Mouse (Mus musculus): Measurements from ENCODE around the gene Ptges2. TPM values are rescaled to one million over a fixed set of nuclear protein-coding genes. Genes with fewer than 3 reads are reported as not detected.
A peak's percentile ranks its signal among the peaks of the same experiment; 100 is the strongest.

The Ptges2 gene
- polyA plus RNA-seq, 1 experiment, result 10.0 TPM

DNA sequence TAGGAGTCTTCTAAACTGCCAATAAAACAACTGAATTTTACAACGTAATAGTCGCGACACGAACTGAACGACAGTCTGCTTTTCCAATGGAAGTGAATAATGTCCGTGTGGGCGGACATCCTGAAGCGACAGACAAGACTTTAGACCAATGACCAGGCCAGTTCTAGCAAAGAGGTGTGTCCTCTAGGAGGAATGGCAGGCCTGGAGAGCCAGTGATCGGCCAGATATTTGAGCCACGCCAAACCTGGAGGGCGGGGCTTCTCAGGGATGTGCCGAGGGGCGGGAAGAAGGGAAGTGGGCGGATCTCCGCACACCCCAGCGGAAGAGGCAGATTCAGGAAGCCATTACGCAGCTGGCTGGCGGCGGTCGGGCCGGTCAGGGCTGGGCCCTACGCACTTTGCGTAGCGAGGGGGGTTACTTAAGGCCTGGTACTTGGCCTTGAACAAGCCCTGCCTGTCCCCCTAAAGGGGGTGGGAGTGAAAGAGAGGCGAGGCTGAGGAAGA, 56.2 kb downstream of the Ptges2 start:
- DNase-seq (ENCODE audit: low read depth in 1 of 2, low spot score in 2 of 2), result peak; percentile 96 to 99
- peak overlapping the region; percentile 56 for H3K4me3 ChIP-seq (ENCODE audit: extremely low read depth, insufficient read depth, insufficient read length)
- H3K36me3 ChIP-seq (ENCODE audit: control insufficient read depth, insufficient read depth, low read length), result peaks cover 7% of the 10 kb centered on the region
- under 1% methylated on average over 25 of the region's 25 CpGs for WGBS
- peak overlapping the region; percentile 89 for H3K27ac ChIP-seq (ENCODE audit: insufficient read depth, low read length)
- no peaks in the 10 kb centered on the region for H3K27me3 ChIP-seq (ENCODE audit: control insufficient read depth, insufficient read depth, low read length)
- H3K4me1 ChIP-seq (ENCODE audit: control insufficient read depth, insufficient read depth, insufficient read length), result peaks cover 17% of the 10 kb centered on the region
- peak; percentile 27 for TF ChIP-seq POLR2A (IDR thresholded peaks at IDR 0.05; ENCODE audit: low read depth, low read length)
- no peak for TF ChIP-seq CTCF (IDR thresholded peaks at IDR 0.05; ENCODE audit: extremely low read depth, insufficient read depth, insufficient read length, insufficient replicate concordance)

DNA sequence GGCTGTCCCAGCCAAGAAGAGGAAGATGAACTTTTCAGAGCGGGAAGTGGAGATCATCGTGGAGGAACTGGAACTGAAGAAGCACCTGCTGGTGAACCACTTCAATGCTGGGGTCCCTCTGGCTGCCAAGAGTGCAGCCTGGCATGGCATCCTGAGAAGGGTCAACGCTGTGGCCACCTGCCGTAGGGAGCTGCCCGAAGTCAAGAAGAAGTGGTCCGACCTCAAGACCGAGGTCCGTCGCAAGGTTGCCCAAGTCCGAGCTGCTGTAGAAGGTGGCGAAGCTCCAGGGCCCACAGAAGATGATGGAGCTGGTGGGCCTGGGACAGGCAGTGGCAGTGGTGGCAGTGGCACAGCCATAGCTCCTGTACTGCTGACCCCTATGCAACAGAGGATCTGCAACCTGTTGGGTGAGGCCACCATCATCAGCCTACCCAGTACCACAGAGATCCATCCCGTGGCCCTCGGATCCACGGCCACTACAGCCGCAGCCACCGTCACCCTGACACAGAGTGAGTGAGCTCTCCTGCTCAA, 56.8 kb downstream of the Ptges2 start:
- peaks cover 7% of the 10 kb centered on the region for H3K36me3 ChIP-seq (ENCODE audit: control insufficient read depth, insufficient read depth, low read length)
- peak in 1 of 2 experiments; percentile 13 for DNase-seq (ENCODE audit: low read depth in 1 of 2, low spot score in 2 of 2)
- peaks cover 13% of the 10 kb centered on the region for H3K4me1 ChIP-seq (ENCODE audit: control insufficient read depth, insufficient read depth, insufficient read length)
- WGBS, result 80% methylated on average over 16 of the region's 16 CpGs
- H3K27ac ChIP-seq (ENCODE audit: insufficient read depth, low read length), result peak overlapping the region; percentile 89
- peak overlapping the region; percentile 56; the same call in 1 of the 2 replicates for H3K4me3 ChIP-seq (ENCODE audit: extremely low read depth, insufficient read depth, insufficient read length)
- TF ChIP-seq CTCF (IDR thresholded peaks at IDR 0.05; ENCODE audit: extremely low read depth, insufficient read depth, insufficient read length, insufficient replicate concordance), result no peak
- TF ChIP-seq POLR2A (IDR thresholded peaks at IDR 0.05; ENCODE audit: low read depth, low read length), result no peak
- no peaks in the 10 kb centered on the region for H3K27me3 ChIP-seq (ENCODE audit: control insufficient read depth, insufficient read depth, low read length)

DNA sequence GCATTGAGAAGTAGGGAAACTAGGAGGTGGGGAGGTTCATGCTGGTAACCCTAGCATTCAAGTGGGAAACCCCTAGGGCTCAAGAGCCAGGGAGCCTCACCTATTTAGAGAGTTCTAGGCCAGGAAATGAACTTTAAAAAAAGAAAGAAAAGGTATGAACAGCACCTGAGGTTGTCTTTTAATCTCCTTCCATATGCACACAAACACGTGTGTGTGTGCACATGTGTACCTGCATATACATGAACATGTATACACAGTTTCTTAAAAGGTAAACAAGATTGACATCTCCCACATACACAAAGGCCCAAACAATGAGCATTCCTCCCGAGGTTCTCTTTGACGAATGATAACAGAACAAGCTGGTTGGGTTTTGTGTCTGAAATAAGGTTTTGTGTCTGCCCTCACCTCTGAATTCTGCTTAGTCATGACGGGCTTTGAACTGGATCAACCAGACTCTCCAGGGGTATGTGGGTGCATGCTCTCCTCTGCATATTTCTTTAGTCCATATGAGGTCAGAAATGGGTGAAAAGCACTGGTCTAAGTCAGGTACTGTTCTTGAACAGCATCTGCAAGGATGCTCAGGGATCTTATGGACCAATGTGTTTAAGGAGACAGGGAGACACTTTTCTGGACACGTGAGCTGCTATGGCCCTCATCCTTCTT, 58.1 kb downstream of the Ptges2 start:
- no peak overlapping the region for H3K27ac ChIP-seq (ENCODE audit: insufficient read depth, low read length)
- TF ChIP-seq CTCF (IDR thresholded peaks at IDR 0.05; ENCODE audit: extremely low read depth, insufficient read depth, insufficient read length, insufficient replicate concordance) (no peak), POLR2A (IDR thresholded peaks at IDR 0.05; ENCODE audit: low read depth, low read length) (no peak)
- peaks cover 8% of the 10 kb centered on the region for H3K4me1 ChIP-seq (ENCODE audit: control insufficient read depth, insufficient read depth, insufficient read length)
- H3K27me3 ChIP-seq (ENCODE audit: control insufficient read depth, insufficient read depth, low read length), result no peaks in the 10 kb centered on the region
- H3K4me3 ChIP-seq (ENCODE audit: extremely low read depth, insufficient read depth, insufficient read length), result no peak overlapping the region
- H3K36me3 ChIP-seq (ENCODE audit: control insufficient read depth, insufficient read depth, low read length), result peaks cover 7% of the 10 kb centered on the region
- whole genome bisulfite sequencing, result 78% methylated on average over 5 of the region's 5 CpGs
- no peak for DNase-seq (ENCODE audit: low read depth in 1 of 2, low spot score in 2 of 2)

DNA sequence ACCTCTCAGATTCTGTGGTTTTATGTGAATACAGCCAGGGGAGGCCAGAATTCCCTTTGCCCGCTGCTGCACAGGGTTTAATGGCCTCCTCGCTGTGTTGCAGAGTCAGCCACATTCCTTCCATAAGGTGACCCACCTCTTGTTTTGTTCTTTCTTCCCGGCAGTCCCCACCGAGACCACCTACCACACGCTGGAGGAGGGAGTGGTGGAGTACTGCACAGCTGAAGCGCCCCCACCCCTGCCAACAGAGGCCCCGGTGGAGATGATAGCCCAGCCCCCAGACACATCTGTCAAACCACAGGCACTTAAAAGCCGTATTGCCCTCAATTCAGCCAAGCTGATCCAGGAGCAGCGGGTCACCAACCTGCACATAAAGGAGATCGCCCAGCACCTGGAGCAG, 58.9 kb downstream of the Ptges2 start:
- Histone ChIP-seq H3K4me3 (ENCODE audit: extremely low read depth, insufficient read depth, insufficient read length) (no peak overlapping the region), H3K27ac (ENCODE audit: insufficient read depth, low read length) (no peak overlapping the region), H3K36me3 (ENCODE audit: control insufficient read depth, insufficient read depth, low read length) (peaks cover 7% of the 10 kb centered on the region), H3K4me1 (ENCODE audit: control insufficient read depth, insufficient read depth, insufficient read length) (peaks cover 8% of the 10 kb centered on the region), H3K27me3 (ENCODE audit: control insufficient read depth, insufficient read depth, low read length) (no peaks in the 10 kb centered on the region)
- 90% methylated on average over 10 of the region's 10 CpGs for WGBS
- DNase-seq (ENCODE audit: low read depth in 1 of 2, low spot score in 2 of 2), result no peak
- TF ChIP-seq CTCF (IDR thresholded peaks at IDR 0.05; ENCODE audit: extremely low read depth, insufficient read depth, insufficient read length, insufficient replicate concordance) (no peak), POLR2A (IDR thresholded peaks at IDR 0.05; ENCODE audit: low read depth, low read length) (no peak)

DNA sequence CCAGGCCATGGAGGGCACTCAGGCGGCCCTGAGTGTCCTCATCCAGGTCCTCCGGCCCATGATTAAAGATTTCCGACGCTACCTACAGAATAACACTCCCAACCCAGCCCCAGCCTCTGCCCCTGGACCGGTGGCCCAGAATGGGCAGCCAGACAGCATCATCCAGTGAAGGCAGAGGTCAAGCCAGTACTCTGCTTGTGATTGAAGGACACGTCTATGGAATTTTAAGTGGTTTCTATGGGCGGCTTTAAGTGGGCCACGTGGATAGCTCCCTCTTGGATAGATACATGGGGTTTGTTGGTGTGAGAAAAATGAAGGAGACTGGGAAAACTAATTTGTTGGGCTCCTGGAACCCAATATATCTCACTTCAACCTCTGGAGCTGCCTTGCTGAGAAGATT, 59.4 kb downstream of the Ptges2 start:
- no peak for TF ChIP-seq CTCF (IDR thresholded peaks at IDR 0.05; ENCODE audit: extremely low read depth, insufficient read depth, insufficient read length, insufficient replicate concordance)
- no peak for TF ChIP-seq POLR2A (IDR thresholded peaks at IDR 0.05; ENCODE audit: low read depth, low read length)
- Histone ChIP-seq H3K27ac (ENCODE audit: insufficient read depth, low read length) (no peak overlapping the region), H3K4me3 (ENCODE audit: extremely low read depth, insufficient read depth, insufficient read length) (no peak overlapping the region), H3K4me1 (ENCODE audit: control insufficient read depth, insufficient read depth, insufficient read length) (peaks cover 8% of the 10 kb centered on the region), H3K27me3 (ENCODE audit: control insufficient read depth, insufficient read depth, low read length) (no peaks in the 10 kb centered on the region), H3K36me3 (ENCODE audit: control insufficient read depth, insufficient read depth, low read length) (peaks cover 7% of the 10 kb centered on the region)
- 92% methylated on average over 8 of the region's 8 CpGs for WGBS
- no peak for DNase-seq (ENCODE audit: low read depth in 1 of 2, low spot score in 2 of 2)

Other genes with a start within 250 kb of the Ptges2 start
- 35.1 and 46.5 TPM in 2 replicates for gene Prrc2b, start 244.8 kb upstream of the Ptges2 start, polyA plus RNA-seq (2012; rRNA removed)
- gene Pomt1, start 159.3 kb upstream of the Ptges2 start, polyA plus RNA-seq (2012; rRNA removed), result 13.7 and 15.7 TPM in 2 replicates
- gene Uck1, start 135.7 kb upstream of the Ptges2 start, polyA plus RNA-seq (2012; rRNA removed), result 58.4 and 72.9 TPM in 2 replicates
- 21.4 and 24.0 TPM in 2 replicates for gene Golga2, start 108.5 kb upstream of the Ptges2 start, polyA plus RNA-seq (2012; rRNA removed)
- gene Swi5, start 107.8 kb upstream of the Ptges2 start, polyA plus RNA-seq (2012; rRNA removed), result 60.5 and 63.4 TPM in 2 replicates
- gene Ciz1, start 43.6 kb upstream of the Ptges2 start, polyA plus RNA-seq (2012; rRNA removed), result 252 and 324 TPM in 2 replicates
- gene Dnm1, start 42.6 kb upstream of the Ptges2 start, polyA plus RNA-seq (2012; rRNA removed), result 20.4 and 22.1 TPM in 2 replicates
- 86.8 and 149 TPM in 2 replicates for gene 1110008P14Rik, start 14.0 kb upstream of the Ptges2 start, polyA plus RNA-seq (2012; rRNA removed)
- gene Lcn2, start 7.6 kb upstream of the Ptges2 start, polyA plus RNA-seq (2012; rRNA removed), result 52.9 and 70.2 TPM in 2 replicates
- 4.3 and 6.2 TPM in 2 replicates for gene Naif1, start 54.6 kb downstream of the Ptges2 start, polyA plus RNA-seq (2012; rRNA removed)
- 11.4 and 15.0 TPM in 2 replicates for gene Slc25a25, start 55.5 kb downstream of the Ptges2 start, polyA plus RNA-seq (2012; rRNA removed)
- 37.5 and 40.8 TPM in 2 replicates for gene Fam102a, start 139.4 kb downstream of the Ptges2 start, polyA plus RNA-seq (2012; rRNA removed)
- gene Dpm2, start 175.0 kb downstream of the Ptges2 start, polyA plus RNA-seq (2012; rRNA removed), result 85.8 and 96.9 TPM in 2 replicates
- 0.06 and 0.40 TPM in 2 replicates for gene Pip5kl1, start 178.9 kb downstream of the Ptges2 start, polyA plus RNA-seq (2012; rRNA removed)
- not detected in 2 replicates for gene 9430097D07Rik, start 179.8 kb downstream of the Ptges2 start, polyA plus RNA-seq (2012; rRNA removed)
- gene St6galnac4, start 191.2 kb downstream of the Ptges2 start, polyA plus RNA-seq (2012; rRNA removed), result 34.2 and 40.4 TPM in 2 replicates
- 22.3 and 32.4 TPM in 2 replicates for gene St6galnac6, start 203.8 kb downstream of the Ptges2 start, polyA plus RNA-seq (2012; rRNA removed)
- 6.3 and 7.4 TPM in 2 replicates for gene Ak1, start 225.9 kb downstream of the Ptges2 start, polyA plus RNA-seq (2012; rRNA removed)